Mouse (Mus musculus) layer of hippocampus, postnatal 14 days (tissue): ENCODE results near the gene Acat3. TPM values are rescaled to one million over a fixed set of nuclear protein-coding genes. Genes with fewer than 3 reads are reported as not detected.
A peak's percentile ranks its signal among the peaks of the same experiment; 100 is the strongest.
"Not testable (repeated sequence)": the region's sequence is repeated elsewhere in the genome, so short reads cannot be mapped to it uniquely, and the experiment has no call there.

Source experiments
- DNase-seq, 2 experiments: peaks; one replicate each; pipeline ENCODE4 v3.0.0; 2021 to 2022; ENCODE audit warnings: low spot score in 2 of 2, mixed read lengths in 1 of 2
- long read RNA-seq, 2 experiments: library from polyadenylated mRNA; stranded (forward); transcript quantifications; one replicate each; pipeline ENCODE4 v2.0.0; 2021
- total RNA-seq, 2 experiments: library from RNA; stranded (reverse); gene quantifications; 2 replicates each; pipeline ENCODE4 v1.2.3; 2021

Gene Acat3
- total RNA-seq = 1 to 10 TPM; 2.7 to 3.3 TPM
- long read RNA-seq, experiment 1 = 0 reads
- long read RNA-seq, experiment 2, partial matches to known transcripts = 0 of 2 reads
- long read RNA-seq, experiment 2, other reads (novel, unspliced or antisense) = 2 of 2 reads

GRCm38 (mm10) chr17:12940151-12940805 is at the start of gene Acat3:
Acat3 (minus strand) TSS chr17:12940600.
- DNase-seq = no peak

- not testable (repeated sequence) for DNase-seq
Measured at GRCm38 (mm10) chr17:12988096-12988495, 47.7 kb upstream of the Acat3 start.

- DNase-seq = no peak
Measured at GRCm38 (mm10) chr17:12983988-12984387, 43.6 kb upstream of the Acat3 start.

GRCm38 (mm10) chr17:12978546-12978945 is 38.1 kb upstream of the Acat3 start:
- no peak for DNase-seq

- no peak for DNase-seq
Measured at GRCm38 (mm10) chr17:12973851-12974250, 33.5 kb upstream of the Acat3 start.

GRCm38 (mm10) chr17:12967173-12967572 is 26.8 kb upstream of the Acat3 start:
- DNase-seq = no peak

GRCm38 (mm10) chr17:12963476-12963875 is 23.1 kb upstream of the Acat3 start:
- no peak for DNase-seq

GRCm38 (mm10) chr17:12960331-12960873 is 20.0 kb upstream of the Acat3 start, which contains the start of gene Acat2:
Acat2 (minus strand) TSS chr17:12960747.
- peak; percentile 96 to 97 for DNase-seq

- DNase-seq = not testable (repeated sequence)
Measured at GRCm38 (mm10) chr17:12959377-12959776, 19.0 kb upstream of the Acat3 start.

- DNase-seq = no peak
Measured at GRCm38 (mm10) chr17:12956664-12957063, 16.3 kb upstream of the Acat3 start.

- no peak for DNase-seq
Measured at GRCm38 (mm10) chr17:12949669-12950068, 9.3 kb upstream of the Acat3 start.

GRCm38 (mm10) chr17:12942459-12943162 is 2.2 kb upstream of the Acat3 start:
- DNase-seq = no peak

GRCm38 (mm10) chr17:12941543-12942260 is 1.3 kb upstream of the Acat3 start:
- DNase-seq = no peak

- DNase-seq = not testable (repeated sequence)
Measured at GRCm38 (mm10) chr17:12939377-12940148, 837 bp downstream of the Acat3 start.

- no peak for DNase-seq
Measured at GRCm38 (mm10) chr17:12938077-12938476, 2.3 kb downstream of the Acat3 start.

GRCm38 (mm10) chr17:12937412-12937970 is 2.9 kb downstream of the Acat3 start:
- no peak for DNase-seq

- DNase-seq = no peak
Measured at GRCm38 (mm10) chr17:12935719-12936118, 4.7 kb downstream of the Acat3 start.

GRCm38 (mm10) chr17:12931576-12931975 is 8.8 kb downstream of the Acat3 start:
- DNase-seq = not testable (repeated sequence)

GRCm38 (mm10) chr17:12925703-12926180 is 14.7 kb downstream of the Acat3 start:
- no peak for DNase-seq

GRCm38 (mm10) chr17:12925001-12925400 is 15.4 kb downstream of the Acat3 start:
- no peak for DNase-seq
